Mouse (Mus musculus): ENCODE measurements around the gene Idua. TPM values are rescaled to one million over a fixed set of nuclear protein-coding genes. Genes with fewer than 3 reads are reported as not detected.

Idua gene
- total and polyA plus RNA-seq, 3 experiments = 6.2 to 43.2 (median 9.1) TPM

GRCm38 (mm10) chr5:108651823-108652222, 8.3 kb upstream of the Idua start:
- Histone ChIP-seq H3K9me3 (replicated peaks) (no peaks in the 10 kb centered on the region), H3K27me3 (ENCODE audit: insufficient read depth, low read length) (no peaks in the 10 kb centered on the region), H3K36me3 (replicated peaks) (peaks cover 100% of the 10 kb centered on the region), H3K4me1 (ENCODE audit: insufficient read depth, low read depth, low read length) (peaks cover 23% of the 10 kb centered on the region), H3K4me3 (ENCODE audit: low read depth, low read length) (no peak overlapping the region)
- ATAC-seq (ENCODE audit: extremely low read depth, insufficient number of reproducible peaks, low FRiP score, poor library complexity, severe bottlenecking) (0 out of 2 replicates have a peak, but pooled peaks have one; percentile 46), DNase-seq (ENCODE audit: low spot score) (no peak)
- no peak for TF ChIP-seq TAL1 (conservative IDR thresholded peaks at IDR 0.05; ENCODE audit: low read depth, low read length)
- no peak for TF ChIP-seq GATA2 (IDR thresholded peaks at IDR 0.05; ENCODE audit: borderline replicate concordance, low read depth, low read length)
- no peak for TF ChIP-seq GATA1 (IDR thresholded peaks at IDR 0.05; ENCODE audit: borderline replicate concordance, low read length)
- peak; percentile 7; the same call in 1 of the 2 replicates for TF ChIP-seq CTCF (IDR thresholded peaks at IDR 0.05; ENCODE audit: low read depth, low read length)

GRCm38 (mm10) chr5:108653341-108653740, 6.8 kb upstream of the Idua start:
- Histone ChIP-seq H3K4me1 (ENCODE audit: insufficient read depth, low read depth, low read length) (peaks cover 29% of the 10 kb centered on the region), H3K9me3 (replicated peaks) (no peaks in the 10 kb centered on the region), H3K4me3 (ENCODE audit: low read depth, low read length) (no peak overlapping the region), H3K27me3 (ENCODE audit: insufficient read depth, low read length) (no peaks in the 10 kb centered on the region), H3K36me3 (replicated peaks) (peaks cover 99% of the 10 kb centered on the region)
- ATAC-seq (ENCODE audit: extremely low read depth, insufficient number of reproducible peaks, low FRiP score, poor library complexity, severe bottlenecking) = no peak
- no peak for DNase-seq (ENCODE audit: low spot score)
- TF ChIP-seq CTCF (IDR thresholded peaks at IDR 0.05; ENCODE audit: low read depth, low read length) (no peak), GATA1 (IDR thresholded peaks at IDR 0.05; ENCODE audit: borderline replicate concordance, low read length) (no peak), TAL1 (conservative IDR thresholded peaks at IDR 0.05; ENCODE audit: low read depth, low read length) (no peak)

DNA sequence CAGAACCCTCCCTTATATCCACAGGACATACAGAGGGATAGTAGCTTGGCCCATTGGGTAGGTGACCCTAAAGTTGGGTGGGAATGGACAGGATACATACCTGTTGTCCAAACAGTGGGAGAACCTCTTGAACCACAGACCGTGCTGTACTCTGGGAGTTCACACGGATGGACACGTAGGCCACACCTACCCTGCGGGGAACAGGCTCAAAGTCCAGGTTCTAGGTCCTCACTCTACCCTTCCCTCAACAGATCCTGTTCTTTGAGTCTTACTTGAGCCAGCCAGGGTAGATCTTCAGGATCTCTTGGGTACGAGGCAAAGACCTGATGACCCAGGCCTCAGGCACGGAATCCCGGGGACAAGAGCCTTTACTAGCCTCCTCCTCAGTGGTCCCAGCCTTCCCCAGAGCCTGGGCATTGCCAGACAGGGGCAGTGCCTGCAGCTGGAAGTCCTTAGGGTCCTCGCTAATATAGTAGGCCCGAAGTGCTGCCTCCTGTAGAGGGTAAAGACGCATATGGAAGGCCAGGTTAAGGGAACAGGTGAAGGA, 5.6 kb upstream of the Idua start:
- no peak overlapping the region for H3K4me3 ChIP-seq (ENCODE audit: low read depth, low read length)
- no peaks in the 10 kb centered on the region for H3K9me3 ChIP-seq (replicated peaks)
- ATAC-seq (ENCODE audit: extremely low read depth, insufficient number of reproducible peaks, low FRiP score, poor library complexity, severe bottlenecking) = no peak
- no peaks in the 10 kb centered on the region for H3K27me3 ChIP-seq (ENCODE audit: insufficient read depth, low read length)
- peaks cover 99% of the 10 kb centered on the region for H3K36me3 ChIP-seq (replicated peaks)
- H3K4me1 ChIP-seq (ENCODE audit: insufficient read depth, low read depth, low read length) = peaks cover 41% of the 10 kb centered on the region
- TF ChIP-seq CTCF (IDR thresholded peaks at IDR 0.05; ENCODE audit: low read depth, low read length) (no peak), GATA1 (IDR thresholded peaks at IDR 0.05; ENCODE audit: borderline replicate concordance, low read length) (no peak), TAL1 (conservative IDR thresholded peaks at IDR 0.05; ENCODE audit: low read depth, low read length) (no peak), GATA2 (IDR thresholded peaks at IDR 0.05; ENCODE audit: borderline replicate concordance, low read depth, low read length) (no peak), POLR2AphosphoS5 (IDR thresholded peaks at IDR 0.05; ENCODE audit: insufficient replicate concordance, low read depth, low read length) (no peak)
- DNase-seq (ENCODE audit: low spot score) = no peak

GRCm38 (mm10) chr5:108655381-108655780, 4.8 kb upstream of the Idua start:
- no peak for TF ChIP-seq GATA2 (IDR thresholded peaks at IDR 0.05; ENCODE audit: borderline replicate concordance, low read depth, low read length)
- no peak for TF ChIP-seq GATA1 (IDR thresholded peaks at IDR 0.05; ENCODE audit: borderline replicate concordance, low read length)
- TF ChIP-seq CTCF (IDR thresholded peaks at IDR 0.05; ENCODE audit: low read depth, low read length) = no peak
- TF ChIP-seq TAL1 (conservative IDR thresholded peaks at IDR 0.05; ENCODE audit: low read depth, low read length) = no peak
- DNase-seq (ENCODE audit: low spot score) (no peak), ATAC-seq (ENCODE audit: extremely low read depth, insufficient number of reproducible peaks, low FRiP score, poor library complexity, severe bottlenecking) (no peak)

DNA sequence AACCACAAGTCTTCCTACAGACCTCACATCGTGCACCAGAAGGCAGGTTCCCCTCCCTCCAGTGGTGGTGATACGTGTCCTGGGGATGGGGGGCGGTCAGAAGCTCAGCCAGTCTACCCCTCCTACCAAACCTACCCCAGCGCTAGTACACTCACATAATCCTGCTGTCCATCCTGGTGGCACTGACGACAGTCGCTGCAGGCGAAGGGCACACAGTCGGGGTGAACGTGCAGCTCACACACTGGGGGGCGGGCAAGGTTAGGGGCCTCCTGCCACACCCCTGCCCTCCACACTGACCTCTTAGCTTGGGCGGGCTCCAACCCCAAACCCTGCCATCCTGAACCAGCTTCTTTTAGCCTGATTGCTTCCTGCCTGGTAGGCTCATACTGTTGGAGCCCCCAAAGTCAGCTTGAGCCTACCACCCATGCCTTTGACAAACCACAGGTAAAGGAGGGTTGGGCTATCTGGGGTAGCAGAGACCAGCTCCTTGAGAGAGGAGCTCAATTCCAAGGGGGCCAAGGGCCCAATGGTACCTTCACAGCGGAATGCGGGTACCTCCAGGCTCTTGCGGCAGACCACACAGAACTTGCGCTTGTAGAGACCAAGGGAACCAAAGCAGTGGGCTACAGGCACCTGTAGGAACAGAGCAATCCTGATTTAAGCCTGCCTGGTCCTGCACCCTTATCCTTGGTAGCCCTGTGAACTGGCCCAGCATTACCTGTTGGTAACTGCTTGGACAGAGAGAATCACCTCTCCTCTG, 4.1 kb upstream of the Idua start:
- Histone ChIP-seq H3K4me3 (ENCODE audit: low read depth, low read length) (no peak overlapping the region), H3K4me1 (ENCODE audit: insufficient read depth, low read depth, low read length) (peaks cover 54% of the 10 kb centered on the region), H3K27me3 (ENCODE audit: insufficient read depth, low read length) (no peaks in the 10 kb centered on the region), H3K9me3 (replicated peaks) (no peaks in the 10 kb centered on the region), H3K36me3 (replicated peaks) (peaks cover 84% of the 10 kb centered on the region)
- DNase-seq (ENCODE audit: low spot score) (no peak), ATAC-seq (ENCODE audit: extremely low read depth, insufficient number of reproducible peaks, low FRiP score, poor library complexity, severe bottlenecking) (no peak)
- TF ChIP-seq GATA2 (IDR thresholded peaks at IDR 0.05; ENCODE audit: borderline replicate concordance, low read depth, low read length) (no peak), GATA1 (IDR thresholded peaks at IDR 0.05; ENCODE audit: borderline replicate concordance, low read length) (no peak), TAL1 (conservative IDR thresholded peaks at IDR 0.05; ENCODE audit: low read depth, low read length) (no peak), POLR2AphosphoS5 (IDR thresholded peaks at IDR 0.05; ENCODE audit: insufficient replicate concordance, low read depth, low read length) (no peak), CTCF (IDR thresholded peaks at IDR 0.05; ENCODE audit: low read depth, low read length) (no peak)

More at GRCm38 (mm10) chr5:108655381-108655780, 4.8 kb upstream of the Idua start:
- Histone ChIP-seq H3K36me3 (replicated peaks) (peaks cover 91% of the 10 kb centered on the region), H3K27me3 (ENCODE audit: insufficient read depth, low read length) (no peaks in the 10 kb centered on the region), H3K4me3 (ENCODE audit: low read depth, low read length) (no peak overlapping the region), H3K4me1 (ENCODE audit: insufficient read depth, low read depth, low read length) (peaks cover 49% of the 10 kb centered on the region), H3K9me3 (replicated peaks) (no peaks in the 10 kb centered on the region)

- peaks cover 51% of the 10 kb centered on the region for H3K4me1 ChIP-seq (ENCODE audit: insufficient read depth, low read depth, low read length)
- DNase-seq (ENCODE audit: low spot score) (no peak), ATAC-seq (ENCODE audit: extremely low read depth, insufficient number of reproducible peaks, low FRiP score, poor library complexity, severe bottlenecking) (no peak)
- H3K9me3 ChIP-seq (replicated peaks) = no peaks in the 10 kb centered on the region
- H3K27me3 ChIP-seq (ENCODE audit: insufficient read depth, low read length) = no peaks in the 10 kb centered on the region
- TF ChIP-seq GATA1 (IDR thresholded peaks at IDR 0.05; ENCODE audit: borderline replicate concordance, low read length) = no peak
- no peak for TF ChIP-seq TAL1 (conservative IDR thresholded peaks at IDR 0.05; ENCODE audit: low read depth, low read length)
- no peak for TF ChIP-seq GATA2 (IDR thresholded peaks at IDR 0.05; ENCODE audit: borderline replicate concordance, low read depth, low read length)
- TF ChIP-seq CTCF (IDR thresholded peaks at IDR 0.05; ENCODE audit: low read depth, low read length) = no peak
- no peak for TF ChIP-seq POLR2AphosphoS5 (IDR thresholded peaks at IDR 0.05; ENCODE audit: insufficient replicate concordance, low read depth, low read length)
- H3K4me3 ChIP-seq (ENCODE audit: low read depth, low read length) = no peak overlapping the region
- peaks cover 71% of the 10 kb centered on the region for H3K36me3 ChIP-seq (replicated peaks)
Measured at GRCm38 (mm10) chr5:108657406-108657805, 2.7 kb upstream of the Idua start.

All from G1E (cell line).